ENCODE assay signal across 20 mouse cellular contexts in the genomic region with DNA sequence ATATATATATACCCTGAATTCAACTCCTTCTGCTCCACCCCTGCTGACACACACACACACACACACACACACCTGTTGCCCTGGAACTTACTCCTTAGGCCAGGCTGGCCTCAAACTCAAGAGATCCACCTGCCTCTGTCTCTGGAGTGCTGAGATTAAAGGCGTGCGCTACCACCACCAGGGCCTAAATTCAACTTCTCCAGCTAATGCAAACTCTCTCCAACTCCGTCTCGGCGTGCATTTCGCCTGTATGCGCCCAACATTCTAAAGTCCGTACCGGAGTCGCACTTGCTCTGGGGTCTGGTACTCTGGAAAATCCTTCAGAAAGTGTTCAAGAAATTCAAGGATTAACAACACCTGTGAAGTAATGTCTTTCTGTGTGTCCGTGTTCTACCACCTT. TPM values are rescaled to one million over a fixed set of nuclear protein-coding genes. Genes with fewer than 3 reads are reported as not detected.
DNase-seq lines count a peak whose midpoint lies in the region; ATAC-seq and TF ChIP-seq lines count a peak whose summit lies in the region.
"Had no signal": no experiment of that assay in that cellular context is flagged by ENCODE, and none has a peak within 500 bp of the region (broad histone marks: within the 10 kb centered on the region; RNA-seq: fewer than 3 reads in every experiment).

No protein-coding gene starts in this region.

- no peak overlapping the region for H3K4me2 ChIP-seq in heart, embryonic 12.5 days
- H3K4me2 ChIP-seq in lung, embryonic 14.5 days, result no peak overlapping the region

- H3K9ac ChIP-seq in heart, embryonic 12.5 days, result no peak overlapping the region
- H3K9ac ChIP-seq in lung, embryonic 14.5 days, result no peak overlapping the region
- H3K9ac ChIP-seq: liver, embryonic 14.5 days had no signal

- no peak for TF ChIP-seq CTCF in lung, embryonic 14.5 days (IDR thresholded peaks at IDR 0.05; ENCODE audit: low read depth)
- no peak for TF ChIP-seq CTCF in E14TG2a.4 (conservative IDR thresholded peaks at IDR 0.05; ENCODE audit: low read length)

- no peak overlapping the region for H3K27ac ChIP-seq in heart, embryonic 10.5 days
- no peak overlapping the region for H3K27ac ChIP-seq in heart, embryonic 12.5 days (ENCODE audit: poor library complexity, severe bottlenecking)
- H3K27ac ChIP-seq in lung, embryonic 14.5 days (ENCODE audit: low read depth), result peak overlapping the region; percentile 80; the same call in 1 of the 2 replicates
- H3K27ac ChIP-seq: forebrain, embryonic 10.5 days; hindbrain, postnatal 0 days; left cerebral cortex, adult 2 months; liver, embryonic 14.5 days; midbrain, embryonic 10.5 days had no signal

- H3K4me3 ChIP-seq in heart, embryonic 10.5 days, result no peak overlapping the region
- no peak overlapping the region for H3K4me3 ChIP-seq in heart, embryonic 12.5 days
- no peak overlapping the region for H3K4me3 ChIP-seq in lung, embryonic 14.5 days (ENCODE audit: low read depth, low read length)
- peak overlapping the region; percentile 59 for H3K4me3 ChIP-seq in E14TG2a.4 (replicated peaks; ENCODE audit: low read length)
- H3K4me3 ChIP-seq: forebrain, embryonic 10.5 days; left cerebral cortex, adult 2 months; midbrain, embryonic 10.5 days; myocyte had no signal

- WGBS in heart, embryonic 10.5 days, result 90% methylated on average over 11 of the region's 11 CpGs
- 91% methylated on average over 11 of the region's 11 CpGs for WGBS in heart, embryonic 12.5 days
- 84% methylated on average over 11 of the region's 11 CpGs for WGBS in lung, embryonic 14.5 days

- 0 out of 2 replicates have a peak, but pooled peaks cover 5% of the 10 kb centered on the region for H3K27me3 ChIP-seq in heart, embryonic 10.5 days (ENCODE audit: insufficient read depth, poor library complexity, severe bottlenecking)
- no peaks in the 10 kb centered on the region for H3K27me3 ChIP-seq in heart, embryonic 12.5 days (replicated peaks)
- H3K27me3 ChIP-seq in lung, embryonic 14.5 days (ENCODE audit: insufficient read depth, low read length), result no peaks in the 10 kb centered on the region
- H3K27me3 ChIP-seq in E14TG2a.4 (ENCODE audit: insufficient read depth, low read length), result no peaks in the 10 kb centered on the region

- no peaks in the 10 kb centered on the region for H3K36me3 ChIP-seq in heart, embryonic 10.5 days
- H3K36me3 ChIP-seq in heart, embryonic 12.5 days, result no peaks in the 10 kb centered on the region
- no peaks in the 10 kb centered on the region for H3K36me3 ChIP-seq in lung, embryonic 14.5 days (ENCODE audit: insufficient read depth)
- H3K36me3 ChIP-seq in E14TG2a.4 (ENCODE audit: insufficient read depth, low read length), result peaks cover 15% of the 10 kb centered on the region
- H3K36me3 ChIP-seq: forebrain, embryonic 10.5 days; midbrain, embryonic 10.5 days had no signal

- peaks cover 68% of the 10 kb centered on the region for H3K4me1 ChIP-seq in heart, embryonic 10.5 days
- H3K4me1 ChIP-seq in heart, embryonic 12.5 days (replicated peaks), result peaks cover 58% of the 10 kb centered on the region
- H3K4me1 ChIP-seq in lung, embryonic 14.5 days (ENCODE audit: insufficient read depth), result peaks cover 13% of the 10 kb centered on the region
- peaks cover 92% of the 10 kb centered on the region for H3K4me1 ChIP-seq in E14TG2a.4 (replicated peaks; ENCODE audit: low read depth, low read length)

- peak; percentile 55 for DNase-seq in heart, embryonic 10.5 days (ENCODE audit: low spot score)
- DNase-seq in lung, embryonic 14.5 days, result no peak
- no peak for DNase-seq in lung, adult 18-20 months
- peak; percentile 34 for DNase-seq in R1 (ENCODE audit: low read depth, low spot score)
- no peak for DNase-seq in cerebellum, postnatal 14 days
- DNase-seq: adrenal gland, postnatal 25 days; cerebellum, adult 9-11 months; gastrocnemius, postnatal 36 days; kidney, adult 18-20 months; right cerebral cortex, postnatal 14 days had no signal

- no peaks in the 10 kb centered on the region for H3K9me3 ChIP-seq in heart, embryonic 10.5 days
- H3K9me3 ChIP-seq in heart, embryonic 12.5 days (replicated peaks), result no peaks in the 10 kb centered on the region
- H3K9me3 ChIP-seq in lung, embryonic 14.5 days (ENCODE audit: low read depth, low read length), result no peaks in the 10 kb centered on the region
- no peaks in the 10 kb centered on the region for H3K9me3 ChIP-seq in E14TG2a.4 (ENCODE audit: low read length)
- H3K9me3 ChIP-seq: forebrain, embryonic 10.5 days; midbrain, embryonic 10.5 days had no signal

- ATAC-seq in heart, embryonic 12.5 days (ENCODE audit: insufficient number of reproducible peaks, low FRiP score), result no peak
- ATAC-seq in lung, embryonic 14.5 days (ENCODE audit: insufficient read depth), result no peak
- ATAC-seq: hindbrain, postnatal 0 days; lung, postnatal 0 days; midbrain, embryonic 16.5 days had no signal

RNA-seq across cellular contexts. Expression of a gene that starts 8.6 kb away (rescaled TPM):
- polyA plus RNA-seq in heart, embryonic 10.5 days (2016; fragmentation: Nextera tagmentation; extraction: Ambion mirVana), result 9.6 and 10.7 TPM in 2 replicates
- polyA plus RNA-seq in heart, embryonic 12.5 days (2016; fragmentation: Nextera tagmentation; extraction: Ambion mirVana), result 8.0 and 10.5 TPM in 2 replicates
- 15.6 TPM in 2 replicates for polyA plus RNA-seq in lung, embryonic 14.5 days (2014; fragmentation: Nextera tagmentation; extraction: Ambion mirVana)

Comparison
In these comparisons a context has a peak if more than half of its experiments do, and no peak if none do; other contexts are left out.
1. DNase-seq: peak in heart, embryonic 10.5 days (single experiment) and R1 (single experiment); none in lung, embryonic 14.5 days (single experiment), lung, adult 18-20 months (0 of 2) and cerebellum, postnatal 14 days (0 of 2).